Mouse (Mus musculus) mature B cell (primary cell): ENCODE data around the gene Cnksr1.

Experiments used
- in situ Hi-C: fragments of 300-500 bp; cut with MboI; formaldehyde crosslinking; loops from 2 replicates; pipeline ENCODE4 v1.14.3; 2019

Gene Cnksr1

GRCm38 (mm10) chr4:134203340-134203896 is 34.8 kb downstream of the Cnksr1 start:
- in situ Hi-C loops = no loop called here

- in situ Hi-C loops = no loop called here
Measured at GRCm38 (mm10) chr4:134202904-134203303, 35.3 kb downstream of the Cnksr1 start, which contains the start of gene Gm7534. Gm7534 (minus strand) TSS chr4:134203004.

DNA sequence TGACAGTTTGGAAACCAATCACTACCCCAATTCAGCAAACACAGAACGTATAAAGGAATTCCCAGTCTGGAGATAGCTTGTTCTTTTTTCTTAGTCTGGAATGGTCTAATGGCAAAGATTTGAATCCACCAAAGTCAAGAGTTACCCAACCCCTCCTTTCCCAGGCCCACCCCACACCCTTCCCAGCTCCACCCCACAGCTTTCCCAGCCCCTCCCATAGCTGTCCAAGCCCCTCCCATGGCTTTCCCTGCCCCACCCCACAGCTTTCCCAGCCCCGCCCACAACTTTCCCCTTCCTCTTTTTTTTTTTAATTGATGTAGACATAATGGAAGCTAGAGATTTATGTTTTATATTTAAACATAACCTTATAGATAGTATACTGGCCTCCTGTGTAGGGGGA is 38.8 kb downstream of the Cnksr1 start:
- in situ Hi-C loops = no loop called here

- in situ Hi-C loops = loop anchor here (5.0 kb wide), 1 partner anchor 101 kb away; the partner anchor contains the start of gene Pdik1l
Measured at GRCm38 (mm10) chr4:134186268-134186667, 51.9 kb downstream of the Cnksr1 start.

- in situ Hi-C loops = loop anchor here (5.0 kb wide), 1 partner anchor 102 kb away; the partner anchor contains the start of gene Pdik1l
Measured at GRCm38 (mm10) chr4:134185569-134185968, 52.6 kb downstream of the Cnksr1 start.

- in situ Hi-C loops = no loop called here
Measured at GRCm38 (mm10) chr4:134183711-134184110, 54.5 kb downstream of the Cnksr1 start.

DNA sequence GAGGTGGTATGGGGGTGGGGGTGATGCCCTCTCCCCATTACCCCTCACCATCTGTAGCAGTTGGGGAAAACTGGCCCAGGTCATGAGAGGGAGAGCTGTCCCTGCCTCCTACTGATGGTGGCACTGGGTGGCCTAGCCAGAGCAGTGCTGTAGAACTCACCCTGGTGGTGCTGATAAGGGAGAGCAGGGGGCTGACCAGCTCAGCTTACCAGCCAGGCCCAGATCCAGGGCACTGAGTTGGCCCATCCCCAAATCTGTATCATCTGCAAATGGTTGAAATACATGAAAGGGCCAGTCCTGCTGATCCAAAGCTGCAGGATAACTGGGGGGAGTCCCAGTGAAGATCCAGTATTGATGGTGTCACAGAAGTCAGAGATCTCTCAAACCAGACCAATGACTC is 56.4 kb downstream of the Cnksr1 start:
- in situ Hi-C loops = no loop called here

GRCm38 (mm10) chr4:134181112-134181511 is 57.1 kb downstream of the Cnksr1 start:
- in situ Hi-C loops = no loop called here
